Comparison of ENCODE assay signal across 13 mouse cellular contexts in the genomic region with DNA sequence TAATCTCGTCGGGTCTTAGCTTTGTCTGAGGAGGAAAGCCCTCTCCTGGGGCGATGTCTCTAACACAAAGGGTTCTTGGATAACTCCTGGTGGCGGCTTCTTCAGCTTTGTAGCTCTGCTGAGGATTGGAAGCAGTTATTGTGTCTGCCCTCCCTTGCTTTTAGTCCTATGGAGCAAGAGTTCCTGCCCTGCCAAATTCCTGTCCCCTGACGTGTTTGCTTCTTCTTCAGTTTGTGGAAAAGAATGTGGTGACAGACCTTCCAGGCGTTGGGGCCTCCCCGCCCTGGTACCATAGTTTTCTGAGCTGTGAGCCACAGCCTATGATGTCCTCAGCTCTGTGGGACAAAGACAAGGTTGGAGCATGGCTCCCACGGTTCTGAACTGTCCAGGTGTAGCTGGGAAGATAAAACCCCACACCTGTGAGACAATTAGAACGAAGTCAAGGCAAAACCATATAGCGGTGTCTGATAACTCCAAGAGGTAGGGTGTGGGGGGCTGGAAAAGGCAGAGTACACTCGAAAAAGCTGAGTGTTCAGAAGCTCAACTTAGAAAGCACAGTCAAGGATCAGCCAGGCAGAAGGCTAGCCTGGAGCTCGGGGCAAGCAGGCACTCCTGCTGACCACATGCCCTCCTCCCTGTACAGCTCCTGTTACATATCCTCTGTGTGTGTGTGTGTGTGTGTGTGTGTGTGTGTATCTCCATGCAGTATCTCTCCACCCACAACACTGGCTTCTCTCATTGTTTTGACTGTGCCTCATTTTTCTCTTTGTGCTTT. TPM values are rescaled to one million over a fixed set of nuclear protein-coding genes. Genes with fewer than 3 reads are reported as not detected.
DNase-seq lines count a peak whose midpoint lies in the region; ATAC-seq and TF ChIP-seq lines count a peak whose summit lies in the region.
"Had no signal": no experiment of that assay in that cellular context is flagged by ENCODE, and none has a peak within 500 bp of the region (broad histone marks: within the 10 kb centered on the region; RNA-seq: fewer than 3 reads in every experiment).

No protein-coding gene starts in this region.

- peaks cover 22% of the 10 kb centered on the region for H3K4me1 ChIP-seq in embryonic facial prominence, embryonic 14.5 days (ENCODE audit: control insufficient read depth, insufficient read depth, low read length)
- peaks cover 62% of the 10 kb centered on the region for H3K4me1 ChIP-seq in embryonic facial prominence, embryonic 10.5 days
- H3K4me1 ChIP-seq in stomach, embryonic 15.5 days = peaks cover 22% of the 10 kb centered on the region
- peaks cover 9% of the 10 kb centered on the region; the same call in 1 of the 2 replicates for H3K4me1 ChIP-seq in stomach, postnatal 0 days (replicated peaks; ENCODE audit: control insufficient read depth, insufficient read depth)
- H3K4me1 ChIP-seq in liver, postnatal 0 days (ENCODE audit: insufficient read depth) = peaks cover 46% of the 10 kb centered on the region
- peaks cover 29% of the 10 kb centered on the region for H3K4me1 ChIP-seq in stomach, embryonic 16.5 days (ENCODE audit: control insufficient read depth, insufficient read depth, low read length)

- TF ChIP-seq EP300 in stomach, postnatal 0 days (optimal IDR thresholded peaks at IDR 0.05) = no peak
- TF ChIP-seq EP300 in liver, postnatal 0 days (IDR thresholded peaks at IDR 0.05; ENCODE audit: low read depth) = no peak

- TF ChIP-seq CTCF in stomach, postnatal 0 days (IDR thresholded peaks at IDR 0.05; ENCODE audit: low read depth) = no peak
- no peak for TF ChIP-seq CTCF in liver, postnatal 0 days (IDR thresholded peaks at IDR 0.05; ENCODE audit: low read depth)

- no peak overlapping the region for H3K4me2 ChIP-seq in embryonic facial prominence, embryonic 14.5 days (ENCODE audit: low read depth, low read length)
- H3K4me2 ChIP-seq in stomach, embryonic 15.5 days = peak overlapping the region; percentile 4; the same call in 1 of the 2 replicates
- H3K4me2 ChIP-seq in stomach, postnatal 0 days (replicated peaks; ENCODE audit: low read depth) = no peak overlapping the region
- no peak overlapping the region for H3K4me2 ChIP-seq in liver, postnatal 0 days (ENCODE audit: low read depth, low read length)
- H3K4me2 ChIP-seq in stomach, embryonic 16.5 days (ENCODE audit: low read depth, low read length) = no peak overlapping the region

- no peak overlapping the region for H3K4me3 ChIP-seq in embryonic facial prominence, embryonic 14.5 days (ENCODE audit: low read depth, low read length)
- H3K4me3 ChIP-seq in embryonic facial prominence, embryonic 10.5 days = no peak overlapping the region
- no peak overlapping the region for H3K4me3 ChIP-seq in stomach, embryonic 15.5 days (replicated peaks)
- H3K4me3 ChIP-seq in stomach, postnatal 0 days (ENCODE audit: low read depth, low read length) = no peak overlapping the region
- no peak overlapping the region for H3K4me3 ChIP-seq in liver, postnatal 0 days (ENCODE audit: low read depth, low read length)
- no peak overlapping the region for H3K4me3 ChIP-seq in stomach, embryonic 16.5 days (replicated peaks; ENCODE audit: low read length)

- H3K27me3 ChIP-seq in embryonic facial prominence, embryonic 14.5 days (replicated peaks; ENCODE audit: control insufficient read depth, insufficient read depth, low read length) = no peaks in the 10 kb centered on the region
- H3K27me3 ChIP-seq in embryonic facial prominence, embryonic 10.5 days (replicated peaks; ENCODE audit: low read depth, poor library complexity, severe bottlenecking) = peaks cover 61% of the 10 kb centered on the region
- H3K27me3 ChIP-seq in stomach, embryonic 15.5 days (replicated peaks) = no peaks in the 10 kb centered on the region
- no peaks in the 10 kb centered on the region for H3K27me3 ChIP-seq in stomach, postnatal 0 days (ENCODE audit: control insufficient read depth, insufficient read depth, low read length)
- no peaks in the 10 kb centered on the region for H3K27me3 ChIP-seq in liver, postnatal 0 days (ENCODE audit: insufficient read depth, low read length)
- 0 out of 2 replicates have a peak, but pooled peaks cover 3% of the 10 kb centered on the region for H3K27me3 ChIP-seq in stomach, embryonic 16.5 days (ENCODE audit: control insufficient read depth, insufficient read depth, low read length)

- H3K27ac ChIP-seq in embryonic facial prominence, embryonic 14.5 days (replicated peaks; ENCODE audit: low read depth, low read length) = no peak overlapping the region
- H3K27ac ChIP-seq in embryonic facial prominence, embryonic 10.5 days (replicated peaks) = no peak overlapping the region
- no peak overlapping the region for H3K27ac ChIP-seq in stomach, embryonic 15.5 days
- H3K27ac ChIP-seq in stomach, postnatal 0 days (replicated peaks) = no peak overlapping the region; the same call in 1 of the 2 replicates
- H3K27ac ChIP-seq in liver, postnatal 0 days (ENCODE audit: low read depth) = peak overlapping the region; percentile 90
- H3K27ac ChIP-seq in stomach, embryonic 16.5 days (ENCODE audit: low read length) = peak overlapping the region; percentile 64; the same call in 1 of the 2 replicates

- DNase-seq in embryonic facial prominence, embryonic 14.5 days (ENCODE audit: low spot score) = peak; percentile 47
- DNase-seq in embryonic facial prominence, embryonic 10.5 days (ENCODE audit: low spot score) = no peak
- DNase-seq in stomach, postnatal 0 days (ENCODE audit: low spot score) = no peak
- no peak for DNase-seq in liver, postnatal 0 days
- DNase-seq in cerebellum, adult 18-20 months = no peak
- no peak for DNase-seq in embryo, embryonic 11 days
- DNase-seq: cerebellum, postnatal 25 days; gastrocnemius, postnatal 25 days; left cerebral cortex, postnatal 4 days; thymus, postnatal 14 days had no signal

- H3K9me3 ChIP-seq in embryonic facial prominence, embryonic 14.5 days (ENCODE audit: control insufficient read depth, low read length) = no peaks in the 10 kb centered on the region
- no peaks in the 10 kb centered on the region for H3K9me3 ChIP-seq in embryonic facial prominence, embryonic 10.5 days
- H3K9me3 ChIP-seq in stomach, embryonic 15.5 days = no peaks in the 10 kb centered on the region
- H3K9me3 ChIP-seq in stomach, postnatal 0 days (ENCODE audit: control insufficient read depth, low read length) = no peaks in the 10 kb centered on the region
- no peaks in the 10 kb centered on the region for H3K9me3 ChIP-seq in liver, postnatal 0 days (ENCODE audit: low read length)
- no peaks in the 10 kb centered on the region for H3K9me3 ChIP-seq in stomach, embryonic 16.5 days (replicated peaks; ENCODE audit: control insufficient read depth, low read length)

- WGBS in embryonic facial prominence, embryonic 14.5 days = 66% methylated on average over 12 of the region's 12 CpGs
- WGBS in embryonic facial prominence, embryonic 10.5 days = 62% methylated on average over 12 of the region's 12 CpGs
- WGBS in stomach, embryonic 15.5 days = 65% methylated on average over 12 of the region's 12 CpGs
- 65% methylated on average over 12 of the region's 12 CpGs for WGBS in stomach, postnatal 0 days
- 63% methylated on average over 12 of the region's 12 CpGs for WGBS in liver, postnatal 0 days (ENCODE audit: insufficient replicate concordance)
- WGBS in stomach, embryonic 16.5 days = 61% methylated on average over 12 of the region's 12 CpGs

- no peak for ATAC-seq in embryonic facial prominence, embryonic 14.5 days (ENCODE audit: low read depth)
- ATAC-seq in stomach, embryonic 15.5 days (ENCODE audit: insufficient read depth, low FRiP score, low read depth) = no peak
- ATAC-seq in stomach, postnatal 0 days (ENCODE audit: low FRiP score, low TSS enrichment) = no peak
- no peak for ATAC-seq in liver, postnatal 0 days
- ATAC-seq in stomach, embryonic 16.5 days (ENCODE audit: insufficient read depth, low FRiP score) = no peak
- ATAC-seq: inflammation-experienced regulatory T-cells, adult 6 months had no signal

- H3K9ac ChIP-seq in embryonic facial prominence, embryonic 14.5 days (ENCODE audit: low read depth, low read length) = no peak overlapping the region
- no peak overlapping the region for H3K9ac ChIP-seq in stomach, embryonic 15.5 days
- H3K9ac ChIP-seq in stomach, postnatal 0 days (ENCODE audit: low read length) = no peak overlapping the region
- no peak overlapping the region for H3K9ac ChIP-seq in liver, postnatal 0 days (replicated peaks)
- H3K9ac ChIP-seq in stomach, embryonic 16.5 days (ENCODE audit: low read length) = no peak overlapping the region

- no peaks in the 10 kb centered on the region for H3K36me3 ChIP-seq in embryonic facial prominence, embryonic 14.5 days (ENCODE audit: control insufficient read depth, insufficient read depth, low read length)
- no peaks in the 10 kb centered on the region for H3K36me3 ChIP-seq in embryonic facial prominence, embryonic 10.5 days (replicated peaks)
- no peaks in the 10 kb centered on the region for H3K36me3 ChIP-seq in stomach, embryonic 15.5 days
- no peaks in the 10 kb centered on the region for H3K36me3 ChIP-seq in stomach, postnatal 0 days (ENCODE audit: control insufficient read depth, insufficient read depth, low read length)
- H3K36me3 ChIP-seq in liver, postnatal 0 days (replicated peaks; ENCODE audit: insufficient read depth, low read length) = no peaks in the 10 kb centered on the region
- H3K36me3 ChIP-seq in stomach, embryonic 16.5 days (ENCODE audit: control insufficient read depth, insufficient read depth, low read length) = no peaks in the 10 kb centered on the region

RNA-seq across cellular contexts. Expression of gene Tlr5, which starts 1.8 kb away (rescaled TPM):
- polyA plus RNA-seq in embryonic facial prominence, embryonic 14.5 days (2014; fragmentation: Nextera tagmentation; extraction: Ambion mirVana) = 2.4 TPM in 2 replicates
- 0.15 and 0.37 TPM in 2 replicates for polyA plus RNA-seq in embryonic facial prominence, embryonic 10.5 days (2016; fragmentation: Nextera tagmentation; extraction: Ambion mirVana)
- polyA plus RNA-seq in stomach, embryonic 15.5 days (2015; fragmentation: Nextera tagmentation; extraction: Ambion mirVana) = 2.1 and 2.5 TPM in 2 replicates
- polyA plus RNA-seq in stomach, postnatal 0 days (2015; fragmentation: Nextera tagmentation; extraction: Ambion mirVana) = 1.2 and 1.4 TPM in 2 replicates
- 1.2 TPM in 2 replicates for polyA plus RNA-seq in liver, postnatal 0 days (2015; fragmentation: Nextera tagmentation; extraction: Ambion mirVana)
- 2.5 and 4.0 TPM in 2 replicates for polyA plus RNA-seq in stomach, embryonic 16.5 days (2015; fragmentation: Nextera tagmentation; extraction: Ambion mirVana)
- polyA plus RNA-seq: inflammation-experienced regulatory T-cells, adult 6 months had no signal

Comparison
In these comparisons a context has a peak if more than half of its experiments do, and no peak if none do; other contexts are left out.
1. H3K27ac ChIP-seq: peak in liver, postnatal 0 days (single experiment) and stomach, embryonic 16.5 days (single experiment); none in embryonic facial prominence, embryonic 14.5 days (single experiment), embryonic facial prominence, embryonic 10.5 days (single experiment), stomach, embryonic 15.5 days (single experiment) and stomach, postnatal 0 days (single experiment).